Mouse (Mus musculus) thymus, adult 2 months (tissue): Measurements from ENCODE around the gene Angptl2.

Experiments
- CTCF ChIP-seq: fragments of 200-500 bp; IDR thresholded peaks from 2 replicates; pipeline ENCODE4 v1.5.1; 2012; ENCODE audit warnings: mild to moderate bottlenecking, control low read depth, low read length, moderate library complexity, borderline replicate concordance; ENCODE audit not compliant: control insufficient read depth, poor library complexity, insufficient read depth; ENCODE audit errors: extremely low read depth
- POLR2A ChIP-seq: fragments of 200-500 bp; IDR thresholded peaks from 2 replicates; pipeline ENCODE4 v1.6.1; 2012; ENCODE audit warnings: mild to moderate bottlenecking, low read length, control low read depth, moderate library complexity; ENCODE audit not compliant: control insufficient read depth, poor library complexity, insufficient read depth; ENCODE audit errors: extremely low read depth

DNA sequence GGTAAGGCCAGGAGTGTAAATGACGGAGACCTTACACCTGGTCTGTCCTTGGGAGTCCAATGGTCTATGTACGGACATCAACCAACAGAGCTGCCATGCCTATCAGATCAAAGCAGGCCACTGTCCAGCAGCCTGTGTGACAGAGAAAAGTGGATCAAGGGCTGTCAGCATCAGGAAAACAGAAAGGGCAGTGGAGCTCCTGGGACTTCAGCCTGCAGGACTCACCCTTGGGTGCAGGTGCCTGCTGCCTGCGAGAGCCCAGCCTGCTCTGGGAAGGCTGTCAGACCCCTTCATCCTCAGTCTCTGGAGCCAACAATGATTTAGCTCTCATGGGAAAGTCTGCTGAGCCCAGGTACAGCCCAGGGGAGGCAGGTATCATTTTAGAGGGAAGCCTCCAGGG lies 45.6 kb downstream of the Angptl2 start:
- no peak for TF ChIP-seq CTCF
- no peak for TF ChIP-seq POLR2A
